13 mouse cellular contexts compared by ENCODE assay signal in genomic region chr17:46612189-46612588, GRCm38 (mm10). TPM values are rescaled to one million over a fixed set of nuclear protein-coding genes. Genes with fewer than 3 reads are reported as not detected.
A peak's percentile ranks its signal among the peaks of the same experiment; 100 is the strongest.
DNase-seq lines count a peak whose midpoint lies in the region; ATAC-seq lines count a peak whose summit lies in the region.
"Had no signal": no experiment of that assay in that cellular context is flagged by ENCODE, and none has a peak within 500 bp of the region (broad histone marks: within the 10 kb centered on the region; RNA-seq: fewer than 3 reads in every experiment).

No protein-coding gene starts in this region.

- no peak overlapping the region for H3K4me3 ChIP-seq in heart, embryonic 12.5 days
- no peak overlapping the region for H3K4me3 ChIP-seq in kidney, embryonic 16.5 days (ENCODE audit: low read length)
- no peak overlapping the region for H3K4me3 ChIP-seq in embryonic facial prominence, embryonic 12.5 days
- H3K4me3 ChIP-seq in limb, embryonic 15.5 days, result no peak overlapping the region

- DNase-seq in heart, postnatal 36 days, result no peak
- no peak for DNase-seq in kidney, adult 11 months
- no peak for DNase-seq in adrenal gland, postnatal 25 days
- DNase-seq in right cerebral cortex, postnatal 4 days, result no peak
- DNase-seq: cerebellum, adult 8-10 months; midbrain, embryonic 14.5 days; thymus, postnatal 36 days had no signal

- intact Hi-C loops in heart, postnatal 36 days (cut with DNase I), result no loop called here

- H3K36me3 ChIP-seq in heart, embryonic 12.5 days, result peaks cover 4% of the 10 kb centered on the region
- H3K36me3 ChIP-seq in kidney, embryonic 16.5 days (ENCODE audit: insufficient read depth, low read length), result no peaks in the 10 kb centered on the region
- H3K36me3 ChIP-seq in embryonic facial prominence, embryonic 12.5 days, result no peaks in the 10 kb centered on the region
- H3K36me3 ChIP-seq in limb, embryonic 15.5 days, result no peaks in the 10 kb centered on the region

- no peaks in the 10 kb centered on the region for H3K27me3 ChIP-seq in heart, embryonic 12.5 days (replicated peaks)
- no peaks in the 10 kb centered on the region for H3K27me3 ChIP-seq in kidney, embryonic 16.5 days (ENCODE audit: insufficient read depth, low read length)
- H3K27me3 ChIP-seq in embryonic facial prominence, embryonic 12.5 days, result no peaks in the 10 kb centered on the region
- no peaks in the 10 kb centered on the region for H3K27me3 ChIP-seq in limb, embryonic 15.5 days

- H3K4me2 ChIP-seq in heart, embryonic 12.5 days, result no peak overlapping the region
- H3K4me2 ChIP-seq in kidney, embryonic 16.5 days (replicated peaks; ENCODE audit: low read depth, low read length), result peak overlapping the region; percentile 20
- H3K4me2 ChIP-seq in embryonic facial prominence, embryonic 12.5 days (replicated peaks), result no peak overlapping the region
- peak overlapping the region; percentile 14 for H3K4me2 ChIP-seq in limb, embryonic 15.5 days
- H3K4me2 ChIP-seq: liver, embryonic 11.5 days had no signal

- 69% methylated on average over 2 of the region's 2 CpGs for WGBS in heart, embryonic 12.5 days
- WGBS in kidney, embryonic 16.5 days, result 16% methylated on average over 2 of the region's 2 CpGs
- 64% methylated on average over 2 of the region's 2 CpGs for WGBS in embryonic facial prominence, embryonic 12.5 days
- 26% methylated on average over 2 of the region's 2 CpGs for WGBS in limb, embryonic 15.5 days

- H3K4me1 ChIP-seq in heart, embryonic 12.5 days (replicated peaks), result peaks cover 60% of the 10 kb centered on the region
- peaks cover 84% of the 10 kb centered on the region for H3K4me1 ChIP-seq in kidney, embryonic 16.5 days (ENCODE audit: insufficient read depth, low read length)
- H3K4me1 ChIP-seq in embryonic facial prominence, embryonic 12.5 days, result peaks cover 55% of the 10 kb centered on the region
- peaks cover 63% of the 10 kb centered on the region for H3K4me1 ChIP-seq in limb, embryonic 15.5 days

- peak overlapping the region; percentile 60; the same call in 1 of the 2 replicates for H3K27ac ChIP-seq in heart, embryonic 12.5 days (ENCODE audit: poor library complexity, severe bottlenecking)
- peak overlapping the region; percentile 88 for H3K27ac ChIP-seq in kidney, embryonic 16.5 days (ENCODE audit: low read length)
- peak overlapping the region; percentile 41; the same call in 1 of the 2 replicates for H3K27ac ChIP-seq in embryonic facial prominence, embryonic 12.5 days
- peak overlapping the region; percentile 34 for H3K27ac ChIP-seq in limb, embryonic 15.5 days
- H3K27ac ChIP-seq: macrophage had no signal

- no peak for ATAC-seq in heart, embryonic 12.5 days (ENCODE audit: insufficient number of reproducible peaks, low FRiP score)
- ATAC-seq in kidney, embryonic 16.5 days (ENCODE audit: low FRiP score, low TSS enrichment), result 0 out of 2 replicates have a peak, but pooled peaks have one; percentile 20
- ATAC-seq in embryonic facial prominence, embryonic 12.5 days (ENCODE audit: insufficient number of reproducible peaks, insufficient read depth, low FRiP score, low TSS enrichment), result no peak
- no peak for ATAC-seq in limb, embryonic 15.5 days (ENCODE audit: insufficient number of reproducible peaks, low FRiP score, low TSS enrichment, low read depth)

- no peak overlapping the region for H3K9ac ChIP-seq in heart, embryonic 12.5 days
- peak overlapping the region; percentile 43 for H3K9ac ChIP-seq in kidney, embryonic 16.5 days (replicated peaks; ENCODE audit: low read length)
- no peak overlapping the region for H3K9ac ChIP-seq in embryonic facial prominence, embryonic 12.5 days
- no peak overlapping the region for H3K9ac ChIP-seq in limb, embryonic 15.5 days

- no peaks in the 10 kb centered on the region for H3K9me3 ChIP-seq in heart, embryonic 12.5 days (replicated peaks)
- no peaks in the 10 kb centered on the region for H3K9me3 ChIP-seq in kidney, embryonic 16.5 days (ENCODE audit: low read length)
- no peaks in the 10 kb centered on the region for H3K9me3 ChIP-seq in embryonic facial prominence, embryonic 12.5 days
- no peaks in the 10 kb centered on the region for H3K9me3 ChIP-seq in limb, embryonic 15.5 days

RNA-seq across cellular contexts. Expression of gene Ptk7, which starts 17.1 kb away (rescaled TPM):
- polyA plus RNA-seq in heart, embryonic 12.5 days (2016; fragmentation: Nextera tagmentation; extraction: Ambion mirVana), result 68.5 and 71.4 TPM in 2 replicates
- total RNA-seq in heart, postnatal 36 days (2021), result 1 to 10 TPM; 2.7 to 4.0 TPM
- polyA plus RNA-seq in kidney, embryonic 16.5 days (2015; fragmentation: Nextera tagmentation; extraction: Ambion mirVana), result 153 and 157 TPM in 2 replicates
- 130 and 134 TPM in 2 replicates for polyA plus RNA-seq in embryonic facial prominence, embryonic 12.5 days (2016; fragmentation: Nextera tagmentation; extraction: Ambion mirVana)
- polyA plus RNA-seq in limb, embryonic 15.5 days (2015; fragmentation: Nextera tagmentation; extraction: Ambion mirVana), result 122 and 123 TPM in 2 replicates
- 8.0 and 16.8 TPM in 2 replicates for total RNA-seq in adrenal gland, postnatal 25 days (2021)

RNA-seq across cellular contexts. Expression of gene Klc4, which starts 33.6 kb away (rescaled TPM):
- 19.9 and 21.1 TPM in 2 replicates for polyA plus RNA-seq in heart, embryonic 12.5 days (2016; fragmentation: Nextera tagmentation; extraction: Ambion mirVana)
- 10 to 100 TPM; 24.5 to 29.1 TPM for total RNA-seq in heart, postnatal 36 days (2021)
- 49.7 and 58.0 TPM in 2 replicates for polyA plus RNA-seq in kidney, embryonic 16.5 days (2015; fragmentation: Nextera tagmentation; extraction: Ambion mirVana)
- 28.5 and 29.8 TPM in 2 replicates for polyA plus RNA-seq in embryonic facial prominence, embryonic 12.5 days (2016; fragmentation: Nextera tagmentation; extraction: Ambion mirVana)
- polyA plus RNA-seq in limb, embryonic 15.5 days (2015; fragmentation: Nextera tagmentation; extraction: Ambion mirVana), result 20.5 and 22.3 TPM in 2 replicates
- 38.4 and 49.7 TPM in 2 replicates for total RNA-seq in adrenal gland, postnatal 25 days (2021)

RNA-seq across cellular contexts. Expression of gene Mrpl2, which starts 33.8 kb away (rescaled TPM):
- 90.9 and 99.0 TPM in 2 replicates for polyA plus RNA-seq in heart, embryonic 12.5 days (2016; fragmentation: Nextera tagmentation; extraction: Ambion mirVana)
- total RNA-seq in heart, postnatal 36 days (2021), result 100 to 1,000 TPM; 130 to 134 TPM
- polyA plus RNA-seq in kidney, embryonic 16.5 days (2015; fragmentation: Nextera tagmentation; extraction: Ambion mirVana), result 118 and 123 TPM in 2 replicates
- polyA plus RNA-seq in embryonic facial prominence, embryonic 12.5 days (2016; fragmentation: Nextera tagmentation; extraction: Ambion mirVana), result 98.1 and 102 TPM in 2 replicates
- polyA plus RNA-seq in limb, embryonic 15.5 days (2015; fragmentation: Nextera tagmentation; extraction: Ambion mirVana), result 88.4 and 91.3 TPM in 2 replicates
- total RNA-seq in adrenal gland, postnatal 25 days (2021), result 96.4 and 119 TPM in 2 replicates

RNA-seq across cellular contexts. Expression of gene Cul7, which starts 37.9 kb away (rescaled TPM):
- polyA plus RNA-seq in heart, embryonic 12.5 days (2016; fragmentation: Nextera tagmentation; extraction: Ambion mirVana), result 48.1 and 53.1 TPM in 2 replicates
- total RNA-seq in heart, postnatal 36 days (2021), result 10 to 100 TPM; 20.7 to 23.8 TPM
- polyA plus RNA-seq in kidney, embryonic 16.5 days (2015; fragmentation: Nextera tagmentation; extraction: Ambion mirVana), result 62.2 and 68.2 TPM in 2 replicates
- polyA plus RNA-seq in embryonic facial prominence, embryonic 12.5 days (2016; fragmentation: Nextera tagmentation; extraction: Ambion mirVana), result 57.3 and 61.1 TPM in 2 replicates
- 53.4 and 63.3 TPM in 2 replicates for polyA plus RNA-seq in limb, embryonic 15.5 days (2015; fragmentation: Nextera tagmentation; extraction: Ambion mirVana)
- 41.3 and 51.4 TPM in 2 replicates for total RNA-seq in adrenal gland, postnatal 25 days (2021)

RNA-seq across cellular contexts. Expression of gene Srf, which starts 56.2 kb away (rescaled TPM):
- polyA plus RNA-seq in heart, embryonic 12.5 days (2016; fragmentation: Nextera tagmentation; extraction: Ambion mirVana), result 15.0 and 17.5 TPM in 2 replicates
- 10 to 100 TPM; 85.7 to 94.7 TPM for total RNA-seq in heart, postnatal 36 days (2021)
- polyA plus RNA-seq in kidney, embryonic 16.5 days (2015; fragmentation: Nextera tagmentation; extraction: Ambion mirVana), result 8.2 and 9.3 TPM in 2 replicates
- 10.5 and 12.0 TPM in 2 replicates for polyA plus RNA-seq in embryonic facial prominence, embryonic 12.5 days (2016; fragmentation: Nextera tagmentation; extraction: Ambion mirVana)
- 6.4 and 7.1 TPM in 2 replicates for polyA plus RNA-seq in limb, embryonic 15.5 days (2015; fragmentation: Nextera tagmentation; extraction: Ambion mirVana)
- 37.1 and 47.1 TPM in 2 replicates for total RNA-seq in adrenal gland, postnatal 25 days (2021)

Comparison
In these comparisons a context has a peak if more than half of its experiments do, and no peak if none do; other contexts are left out.
1. H3K27ac ChIP-seq: peak in every context shown above with its lines; median percentile 88 in kidney, embryonic 16.5 days; 60 in heart, embryonic 12.5 days; 41 in embryonic facial prominence, embryonic 12.5 days; 34 in limb, embryonic 15.5 days.
2. H3K4me2 ChIP-seq: peak in kidney, embryonic 16.5 days (single experiment) and limb, embryonic 15.5 days (single experiment); none in heart, embryonic 12.5 days (single experiment) and embryonic facial prominence, embryonic 12.5 days (single experiment).